Mouse (Mus musculus) testis, adult 2 months (tissue): ENCODE data around the gene Mettl16. TPM values are rescaled to one million over a fixed set of nuclear protein-coding genes. Genes with fewer than 3 reads are reported as not detected.
A peak's percentile ranks its signal among the peaks of the same experiment; 100 is the strongest.

Source experiments
- H3K27ac ChIP-seq: fragments of 200-500 bp; 2 replicates; pipeline ENCODE4 v1.5.1; 2012; ENCODE audit warnings: low read depth, low read length; ENCODE audit not compliant: control insufficient read depth, insufficient read depth
- H3K27me3 ChIP-seq: fragments of 200-500 bp; 2 replicates; pipeline ENCODE4 v1.6.1; 2012; ENCODE audit warnings: mild to moderate bottlenecking, low read length, moderate library complexity; ENCODE audit not compliant: control insufficient read depth, insufficient read depth
- H3K36me3 ChIP-seq: fragments of 200-500 bp; 2 replicates; pipeline ENCODE4 v1.6.1; 2012; ENCODE audit warnings: mild to moderate bottlenecking, low read length; ENCODE audit not compliant: control insufficient read depth, insufficient read depth
- H3K4me1 ChIP-seq: fragments of 200-500 bp; 2 replicates; pipeline ENCODE4 v1.6.1; 2012; ENCODE audit warnings: low read length; ENCODE audit not compliant: control insufficient read depth, insufficient read depth
- H3K4me3 ChIP-seq: fragments of 200-500 bp; 2 replicates; pipeline ENCODE4 v1.5.1; 2012; ENCODE audit warnings: low read depth, mild to moderate bottlenecking, low read length, moderate library complexity, mixed read lengths; ENCODE audit not compliant: control insufficient read depth
- CTCF ChIP-seq: fragments of 200-500 bp; IDR thresholded peaks from 2 replicates; pipeline ENCODE4 v1.5.1; 2012; ENCODE audit warnings: low read depth, mild to moderate bottlenecking, inconsistent platforms, low read length, moderate library complexity; ENCODE audit not compliant: control insufficient read depth, insufficient read depth, insufficient replicate concordance
- POLR2A ChIP-seq: fragments of 200-500 bp; IDR thresholded peaks from 2 replicates; pipeline ENCODE4 v1.6.1; 2012; ENCODE audit warnings: low read depth, mild to moderate bottlenecking, inconsistent platforms, low read length, moderate library complexity; ENCODE audit not compliant: control insufficient read depth
- polyA plus RNA-seq: library from polyadenylated mRNA; depleted of rRNA; stranded (reverse); fragments of >200 nt; gene quantifications from 2 replicates; pipeline ENCODE4 v1.2.3, GENCODE M21; 2012

Mettl16 gene
- polyA plus RNA-seq, 1 experiment = 5.3 TPM

GRCm38 (mm10) chr11:74836225-74837055, 65.8 kb downstream of the Mettl16 start:
- Histone ChIP-seq H3K4me3 (peak overlapping the region; percentile 95), H3K27me3 (no peaks in the 10 kb centered on the region), H3K27ac (no peak overlapping the region), H3K4me1 (peaks cover 67% of the 10 kb centered on the region), H3K36me3 (no peaks in the 10 kb centered on the region)
- no peak for TF ChIP-seq CTCF
- TF ChIP-seq POLR2A = 0 out of 2 replicates have a peak, but pooled peaks have one; percentile 6

- TF ChIP-seq CTCF (no peak), POLR2A (no peak)
- H3K4me3 ChIP-seq = peak overlapping the region; percentile 95
- H3K27ac ChIP-seq = peak overlapping the region; percentile 100
- no peaks in the 10 kb centered on the region for H3K27me3 ChIP-seq
- H3K4me1 ChIP-seq = peaks cover 62% of the 10 kb centered on the region
- no peaks in the 10 kb centered on the region for H3K36me3 ChIP-seq
These were observed 66.5 kb downstream of the Mettl16 start for GRCm38 (mm10) chr11:74837056-74837693.

- peaks cover 56% of the 10 kb centered on the region for H3K4me1 ChIP-seq
- H3K36me3 ChIP-seq = no peaks in the 10 kb centered on the region
- H3K27ac ChIP-seq = peak overlapping the region; percentile 100
- H3K27me3 ChIP-seq = no peaks in the 10 kb centered on the region
- TF ChIP-seq CTCF (no peak), POLR2A (peak; percentile 55)
- H3K4me3 ChIP-seq = peak overlapping the region; percentile 95
These were observed 67.2 kb downstream of the Mettl16 start for GRCm38 (mm10) chr11:74837694-74838431.

- no peaks in the 10 kb centered on the region for H3K27me3 ChIP-seq
- peak overlapping the region; percentile 100 for H3K27ac ChIP-seq
- no peaks in the 10 kb centered on the region for H3K36me3 ChIP-seq
- peak overlapping the region; percentile 95 for H3K4me3 ChIP-seq
- peaks cover 50% of the 10 kb centered on the region for H3K4me1 ChIP-seq
- peak; percentile 59 for TF ChIP-seq POLR2A
- TF ChIP-seq CTCF = no peak
These were observed 67.8 kb downstream of the Mettl16 start for GRCm38 (mm10) chr11:74838441-74838840.

GRCm38 (mm10) chr11:74838971-74839370, 68.3 kb downstream of the Mettl16 start:
- Histone ChIP-seq H3K27ac (peak overlapping the region; percentile 63), H3K4me3 (peak overlapping the region; percentile 81), H3K4me1 (peaks cover 45% of the 10 kb centered on the region), H3K36me3 (no peaks in the 10 kb centered on the region), H3K27me3 (no peaks in the 10 kb centered on the region)
- TF ChIP-seq CTCF (no peak), POLR2A (no peak)

GRCm38 (mm10) chr11:74839860-74840715, 69.5 kb downstream of the Mettl16 start:
- Histone ChIP-seq H3K36me3 (no peaks in the 10 kb centered on the region), H3K4me3 (peak overlapping the region; percentile 81), H3K27ac (no peak overlapping the region), H3K27me3 (no peaks in the 10 kb centered on the region), H3K4me1 (peaks cover 34% of the 10 kb centered on the region)
- TF ChIP-seq POLR2A (no peak), CTCF (no peak)
